ENCODE assay signal across 32 mouse cellular contexts in genomic region chr6:64965203-64965602, GRCm38 (mm10).
"Had no signal": no experiment of that assay in that cellular context is flagged by ENCODE, and none has a peak within 500 bp of the region (broad histone marks: within the 10 kb centered on the region; RNA-seq: fewer than 3 reads in every experiment).

No protein-coding gene starts in this region.

- H3K4me1 ChIP-seq: heart, embryonic 10.5 days; heart, embryonic 12.5 days; heart, embryonic 13.5 days; heart, embryonic 15.5 days; intestine, embryonic 15.5 days; kidney, embryonic 15.5 days had no signal

- DNase-seq: heart, postnatal 10 days; heart, postnatal 14 days; heart, postnatal 36 days; heart, postnatal 4 days; kidney, adult 11 months; kidney, adult 18-20 months; kidney, adult 2 months; kidney, adult 8-10 months; kidney, adult 9 months; kidney, postnatal 10 days; kidney, postnatal 14 days; kidney, postnatal 25 days; kidney, postnatal 36 days; kidney, postnatal 4 days; layer of hippocampus, adult 9-11 months; layer of hippocampus, postnatal 36 days had no signal

- ATAC-seq: hindbrain, embryonic 16.5 days; hindbrain, postnatal 0 days; inflammation-experienced regulatory T-cells, adult 6 months; intestine, embryonic 15.5 days; intestine, embryonic 16.5 days; intestine, postnatal 0 days had no signal

- H3K4me3 ChIP-seq: heart, embryonic 10.5 days; heart, embryonic 12.5 days; heart, embryonic 13.5 days; heart, embryonic 15.5 days; hindbrain, embryonic 10.5 days; hindbrain, embryonic 12.5 days; hindbrain, embryonic 13.5 days; hindbrain, embryonic 15.5 days; intestine, embryonic 15.5 days; kidney, embryonic 15.5 days; layer of hippocampus, adult 2 months had no signal
